Mouse (Mus musculus) left cerebral cortex, postnatal 14 days (tissue): ENCODE results near the gene BC035947. TPM values are rescaled to one million over a fixed set of nuclear protein-coding genes. Genes with fewer than 3 reads are reported as not detected.
"Not testable (repeated sequence)": the region's sequence is repeated elsewhere in the genome, so short reads cannot be mapped to it uniquely, and the experiment has no call there.

ENCODE experiments used
- DNase-seq, 2 experiments: peaks; one replicate each; pipeline ENCODE4 v3.0.0; 2021 to 2022; ENCODE audit warnings: low spot score in 2 of 2, mixed read lengths in 1 of 2
- intact Hi-C: fragments of 180-260 bp; cut with DNase I; formaldehyde crosslinking; loops from one replicate; pipeline ENCODE4 v1.15.1; 2025
- long read RNA-seq, 2 experiments: library from polyadenylated mRNA; stranded (forward); transcript quantifications; one replicate each; pipeline ENCODE4 v2.0.0; 2021
- total RNA-seq, 2 experiments: library from RNA; stranded (reverse); gene quantifications; 2 replicates each; pipeline ENCODE4 v1.2.3; 2021

The BC035947 gene
- under 1 TPM in 1 of 2 experiments, not detected in 1; 0.11 TPM for total RNA-seq
- long read RNA-seq, experiment 1, result 0 reads
- long read RNA-seq, experiment 2, result 0 reads

GRCm38 (mm10) chr1:78511621-78512160, at the start of gene BC035947:
Gene BC035947, minus strand, starts transcription at chr1:78512158.
- DNase-seq, result no peak
- intact Hi-C loops, result no loop called here

DNA sequence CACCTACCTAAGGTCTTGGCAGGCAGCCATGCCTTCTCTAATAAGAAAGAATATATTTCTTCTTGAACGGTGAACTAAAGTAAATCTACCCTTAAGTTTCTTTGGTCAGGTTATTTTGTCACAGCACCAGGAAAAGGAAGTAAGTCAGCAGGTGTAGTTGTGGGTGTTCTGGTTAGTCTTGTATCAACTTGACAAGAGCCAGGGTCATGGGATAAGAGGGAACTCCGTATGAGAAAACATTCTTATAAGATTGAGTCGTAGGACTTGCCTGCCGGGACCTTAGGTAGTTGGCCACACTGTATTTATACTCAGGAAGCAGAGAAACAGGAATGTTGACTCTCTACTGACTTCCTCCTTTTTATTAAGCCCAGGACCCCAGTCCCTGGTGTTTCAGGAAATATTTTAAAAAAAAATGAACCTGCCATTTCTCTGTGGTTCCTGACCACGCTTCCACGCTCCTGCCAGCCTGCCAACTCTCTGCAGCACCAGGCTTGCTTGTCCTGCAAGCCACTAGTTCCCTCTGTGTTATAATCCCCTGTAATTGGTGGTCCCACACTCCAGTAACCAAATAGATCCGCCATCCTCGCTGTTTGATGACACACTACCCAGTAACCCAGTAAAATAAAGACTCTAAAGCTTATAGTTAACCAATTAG, 42.2 kb upstream of the BC035947 start:
- intact Hi-C loops, result no loop called here
- DNase-seq, result no peak

DNA sequence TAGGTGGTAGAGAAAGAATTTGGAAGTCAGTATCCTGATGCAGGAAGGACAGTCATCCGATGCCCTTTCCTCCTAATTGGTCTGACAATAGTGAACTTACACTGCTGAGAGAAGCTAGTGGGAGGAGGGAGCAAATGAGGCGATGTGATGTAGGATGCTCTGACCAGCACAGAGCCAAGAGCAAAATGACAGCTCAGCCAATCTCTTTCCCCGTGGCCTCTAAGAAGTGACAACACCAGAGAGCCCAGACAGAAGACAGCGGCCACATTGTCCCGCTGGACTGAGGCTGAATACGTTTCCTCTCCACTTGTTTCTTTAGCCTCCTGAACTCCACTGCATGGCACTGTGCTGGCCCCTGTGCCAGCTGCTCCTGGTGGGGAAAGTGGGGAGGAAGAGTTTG, 37.0 kb upstream of the BC035947 start:
- intact Hi-C loops, result no loop called here
- DNase-seq, result no peak

DNA sequence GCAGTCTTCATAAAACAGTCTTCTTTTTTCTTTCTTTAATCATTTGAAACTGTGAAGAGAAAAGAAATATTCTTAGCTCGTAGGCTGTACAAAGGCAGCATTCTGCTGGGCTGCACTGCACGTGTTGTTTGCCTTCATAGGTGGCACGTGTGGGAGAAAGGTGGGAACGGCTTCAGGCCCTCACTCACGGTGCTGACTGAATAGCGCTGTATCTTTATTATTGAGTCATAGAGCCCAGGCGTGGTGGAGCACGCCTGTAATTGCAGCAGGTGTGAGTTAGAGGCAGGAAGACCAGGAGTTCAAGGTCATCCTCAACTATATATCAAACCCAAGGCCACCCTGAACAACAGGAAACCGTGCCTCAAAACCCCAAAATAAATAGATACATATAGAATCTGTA, 34.3 kb upstream of the BC035947 start:
- no peak for DNase-seq
- intact Hi-C loops, result no loop called here

GRCm38 (mm10) chr1:78543631-78544030, 31.7 kb upstream of the BC035947 start:
- DNase-seq, intact Hi-C loops: not testable (repeated sequence)

GRCm38 (mm10) chr1:78539166-78539565, 27.2 kb upstream of the BC035947 start:
- intact Hi-C loops, result loop anchor here (5.0 kb wide), 2 partner anchors 53 to 118 kb away; partner anchors contain the start of genes Acsl3 and Utp14b
- no peak for DNase-seq

GRCm38 (mm10) chr1:78538396-78538795, 26.4 kb upstream of the BC035947 start:
- DNase-seq, result no peak
- intact Hi-C loops, result loop anchor here (5.0 kb wide), 2 partner anchors 54 to 119 kb away; partner anchors contain the start of genes Acsl3 and Utp14b

DNA sequence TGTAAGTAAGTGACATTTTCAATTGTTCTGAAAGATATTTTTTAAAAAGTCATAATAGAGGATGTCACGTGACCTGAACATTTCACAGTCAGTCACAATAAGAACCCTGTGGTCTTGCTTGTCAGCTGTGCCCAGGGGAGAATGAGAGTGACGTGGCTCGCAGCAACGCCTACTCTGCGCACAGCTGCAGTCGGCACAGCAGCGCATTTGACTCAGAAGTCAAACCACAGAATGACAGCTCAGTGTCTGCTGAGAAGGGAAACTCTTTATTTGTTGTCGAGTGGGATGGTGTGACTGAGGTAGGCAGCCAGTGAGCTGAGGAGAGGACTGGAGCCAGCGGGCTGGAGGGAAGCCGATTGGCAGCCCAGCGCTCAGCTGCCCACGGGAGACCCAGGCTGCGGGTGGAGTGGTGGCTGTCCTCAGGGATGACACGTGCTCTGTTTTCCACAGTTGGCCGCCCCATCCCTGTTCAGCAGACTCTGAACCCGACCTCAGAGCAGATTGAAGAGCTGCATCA, 25.6 kb upstream of the BC035947 start:
- intact Hi-C loops, result loop anchor here (5.0 kb wide), 2 partner anchors 55 to 120 kb away; partner anchors contain the start of genes Acsl3 and Utp14b

DNA sequence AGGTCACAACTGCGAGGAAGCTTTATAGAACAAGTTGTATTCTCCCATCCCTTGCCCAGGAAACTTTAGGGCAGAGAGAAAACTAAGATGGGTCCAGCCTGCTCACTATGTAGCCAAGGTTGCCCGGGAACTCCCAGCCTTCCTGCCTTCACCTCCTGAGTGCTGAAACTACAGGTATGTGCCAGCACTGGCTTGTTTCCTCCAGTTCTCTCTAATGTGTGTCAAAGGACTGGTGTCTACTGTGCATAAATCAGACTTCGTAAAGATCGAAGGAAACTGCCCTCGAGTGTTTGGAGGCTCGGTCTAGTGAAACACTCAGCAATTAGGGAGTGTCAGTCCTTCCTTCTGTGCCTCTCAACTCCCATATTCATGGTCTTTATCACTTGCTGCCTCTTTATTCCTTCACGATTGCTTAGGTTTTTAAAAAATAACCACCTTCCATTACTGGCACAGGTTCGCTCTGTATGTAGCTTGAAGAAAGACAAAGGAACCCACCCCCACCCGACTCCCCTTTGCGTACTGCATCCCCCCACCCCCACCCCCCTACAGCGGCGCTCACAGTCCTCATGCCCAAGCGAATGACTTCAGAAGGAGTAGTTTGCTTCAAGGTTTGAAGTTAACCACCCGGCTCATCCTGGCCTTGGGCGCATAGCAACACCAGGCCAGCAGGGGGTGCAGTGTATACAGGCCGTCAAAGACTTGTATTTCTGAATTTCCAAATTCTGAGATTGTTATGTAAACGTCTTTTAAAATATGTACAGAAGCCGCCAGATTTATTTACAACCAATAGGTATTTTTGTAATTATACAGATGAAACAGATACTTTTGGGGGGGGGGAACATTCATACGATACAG, 24.6 kb upstream of the BC035947 start:
- intact Hi-C loops, result loop anchor here (5.0 kb wide), 2 partner anchors 56 to 121 kb away; partner anchors contain the start of genes Acsl3 and Utp14b
- DNase-seq, result peak; percentile 83 to 90

More for the DNA sequence above, 25.6 kb upstream of the BC035947 start:
- DNase-seq, result peak; percentile 78 to 87

- DNase-seq, result no peak
- intact Hi-C loops, result loop anchor here (5.0 kb wide), 3 partner anchors 58 to 153 kb away; partner anchors contain the start of genes Acsl3 and Utp14b
Observed at GRCm38 (mm10) chr1:78534428-78535150, 22.6 kb upstream of the BC035947 start.

DNA sequence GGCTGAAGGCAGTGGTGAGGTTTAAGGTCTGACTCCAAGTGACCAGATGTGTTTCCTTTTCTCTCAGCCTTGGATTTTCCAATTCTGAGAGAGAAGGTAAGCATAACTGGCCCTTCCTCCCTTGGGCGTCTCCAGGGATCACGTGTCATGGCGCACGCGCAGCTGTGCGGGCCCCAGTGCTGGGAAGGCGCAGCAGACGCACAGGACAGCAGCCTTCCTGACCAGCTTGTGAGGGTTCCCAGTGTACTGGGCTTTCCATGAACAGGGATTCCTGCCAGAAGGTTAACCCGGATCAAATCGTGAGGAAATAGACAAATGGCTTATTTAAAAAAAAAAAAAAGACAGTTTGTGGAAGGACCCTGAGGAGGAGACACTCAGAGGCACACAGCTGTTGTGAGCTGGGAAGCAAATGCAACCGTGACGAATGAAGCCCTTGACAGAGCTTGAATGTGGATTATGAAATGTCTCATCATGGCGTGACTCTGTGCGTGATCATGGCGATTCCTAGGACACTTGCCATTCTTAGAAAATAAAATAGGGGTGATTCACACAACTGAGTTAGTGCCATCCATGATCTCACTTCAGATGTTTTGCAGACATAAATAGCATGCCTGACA, 20.3 kb upstream of the BC035947 start:
- intact Hi-C loops, result loop anchor here (5.0 kb wide), 1 partner anchor 155 kb away; no protein-coding TSS in a partner anchor
- peak in 1 of 2 experiments; percentile 38 for DNase-seq

- DNase-seq, result peak in 1 of 2 experiments; percentile 28
- intact Hi-C loops, result loop anchor here (5.0 kb wide), 1 partner anchor 157 kb away; no protein-coding TSS in a partner anchor
Observed at GRCm38 (mm10) chr1:78530500-78531215, 18.7 kb upstream of the BC035947 start.

DNA sequence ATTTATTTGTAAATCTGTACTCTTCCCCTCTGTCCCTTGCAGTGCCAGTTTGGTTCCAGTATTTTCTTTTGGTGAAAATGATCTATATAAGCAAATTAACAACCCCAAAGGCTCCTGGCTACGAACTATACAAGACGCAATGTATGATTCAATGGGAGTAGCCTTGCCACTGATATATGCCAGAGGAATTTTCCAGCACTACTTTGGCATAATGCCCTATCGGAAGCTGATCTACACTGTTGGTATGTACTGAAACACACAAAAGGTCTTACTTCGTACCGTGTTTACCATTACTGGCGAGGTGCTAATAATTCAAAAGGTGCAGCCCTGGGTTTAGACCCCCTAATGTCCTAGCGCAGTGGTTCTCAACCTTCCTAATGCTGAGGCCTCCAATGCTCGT, 17.1 kb upstream of the BC035947 start:
- intact Hi-C loops, result no loop called here
- no peak for DNase-seq

DNA sequence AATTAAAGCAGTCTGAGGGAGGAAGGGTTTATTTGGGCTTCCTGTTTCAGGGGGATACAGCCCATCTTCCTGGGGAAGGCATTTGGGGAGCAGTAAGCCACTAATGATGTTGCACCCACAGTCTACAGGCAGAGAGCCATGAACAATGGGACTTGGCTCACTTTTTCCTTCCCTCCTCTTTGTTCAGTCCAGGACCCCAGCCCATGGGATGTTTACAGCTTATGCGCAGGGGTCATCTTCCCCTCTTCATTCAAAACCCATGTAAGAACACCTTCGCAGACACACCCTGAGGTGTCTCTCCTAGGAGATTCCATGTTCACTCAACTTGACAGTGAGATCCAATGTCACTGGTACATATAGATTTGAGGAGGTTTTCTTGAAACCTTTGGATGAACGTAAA, 16.4 kb upstream of the BC035947 start:
- no peak for DNase-seq
- intact Hi-C loops, result no loop called here

GRCm38 (mm10) chr1:78525189-78525886, 13.4 kb upstream of the BC035947 start:
- intact Hi-C loops, result no loop called here
- peak; percentile 75 to 83 for DNase-seq

GRCm38 (mm10) chr1:78518907-78519306, 6.9 kb upstream of the BC035947 start:
- DNase-seq, result no peak

DNA sequence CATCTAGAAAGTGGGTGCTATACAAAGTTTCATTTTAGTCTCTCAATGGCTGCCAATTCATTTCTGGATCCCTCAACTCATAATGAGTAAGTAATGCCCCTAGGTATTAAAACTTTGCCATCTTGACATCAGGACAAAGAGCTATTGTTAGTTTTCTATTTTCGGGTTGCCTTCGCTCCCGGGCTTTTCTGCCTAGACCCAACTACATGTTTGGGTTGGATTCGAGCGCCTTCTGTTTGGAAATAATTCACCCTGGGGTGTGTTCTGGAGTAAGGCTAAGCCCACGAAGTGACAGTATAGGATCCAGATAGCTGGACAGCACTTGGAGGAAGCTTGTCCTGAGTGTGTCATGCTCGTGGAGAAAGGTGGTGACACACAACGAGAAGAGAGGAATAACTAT, 798 bp upstream of the BC035947 start:
- DNase-seq, result no peak
- intact Hi-C loops, result no loop called here

More at GRCm38 (mm10) chr1:78518907-78519306, 6.9 kb upstream of the BC035947 start:
- intact Hi-C loops, result no loop called here
